Mouse (Mus musculus) inflammation-experienced regulatory T-cells, adult 6 months (primary cell): ENCODE measurements around the gene Ccdc167. TPM values are rescaled to one million over a fixed set of nuclear protein-coding genes. Genes with fewer than 3 reads are reported as not detected.
"Not testable (repeated sequence)": the region's sequence is repeated elsewhere in the genome, so short reads cannot be mapped to it uniquely, and the experiment has no call there.

Experiments
- ATAC-seq: one replicate; pipeline ENCODE4 v1.8.0; 2017
- polyA plus RNA-seq, 3 experiments: library from polyadenylated mRNA; unstranded; fragments of 100-300 nt; shearing (Covaris generic); gene quantifications; one replicate each; pipeline ENCODE4 v1.2.1; 2017

Ccdc167 gene
- polyA plus RNA-seq, 3 experiments from 2014 or later = 5.5 to 12.3 (median 8.5) TPM

DNA sequence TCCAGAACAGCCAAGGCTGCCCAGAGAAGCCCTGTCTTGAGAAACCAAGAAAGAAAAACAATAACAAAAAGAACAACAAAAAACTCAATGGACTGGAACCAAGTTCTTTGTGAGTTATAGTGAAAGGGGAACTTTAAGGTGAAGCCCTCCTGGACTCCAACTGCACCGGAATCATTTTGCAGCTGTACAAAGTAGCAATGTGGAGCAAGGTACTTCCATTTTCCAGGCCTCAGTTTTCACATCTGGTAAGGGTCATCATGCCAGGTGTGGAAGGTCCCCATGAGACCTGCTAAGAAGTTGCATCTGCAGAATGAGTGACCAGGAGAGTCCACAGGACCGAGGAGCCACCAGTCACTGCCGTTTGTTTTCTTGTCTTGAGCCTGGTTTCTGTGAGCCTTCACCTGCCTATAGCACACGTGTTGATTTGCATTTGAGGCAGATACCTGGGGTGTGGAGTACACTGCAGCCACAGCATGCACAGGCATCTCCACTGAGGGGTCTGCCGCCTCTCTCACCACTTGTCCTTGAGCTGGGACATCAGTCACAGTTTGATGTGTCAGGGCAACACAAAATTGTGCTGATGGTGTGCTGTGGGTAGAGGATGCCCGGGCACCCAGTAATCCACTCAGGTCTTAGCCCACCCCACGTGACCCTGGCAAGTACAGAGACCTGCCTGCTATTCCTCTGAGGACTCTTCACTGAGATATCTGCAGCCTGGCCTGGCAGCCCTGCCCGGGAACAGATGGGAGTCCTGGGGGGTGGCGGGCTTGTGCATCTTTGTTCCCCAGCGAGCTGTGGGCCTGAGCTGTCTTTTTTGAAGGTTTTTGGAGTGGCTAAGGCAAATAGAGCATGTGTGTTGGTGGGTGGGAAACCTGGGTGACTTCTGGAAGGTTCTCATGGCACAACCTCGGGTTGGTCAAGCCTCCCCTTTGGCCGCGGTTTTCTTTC, 3.1 kb upstream of the Ccdc167 start:
- no peak for ATAC-seq

- no peak for ATAC-seq
Observed at GRCm38 (mm10) chr17:29718660-29719059, 1.8 kb upstream of the Ccdc167 start.

- ATAC-seq = not testable (repeated sequence)
Observed at GRCm38 (mm10) chr17:29713734-29714133, 3.1 kb downstream of the Ccdc167 start.

GRCm38 (mm10) chr17:29712565-29712964, 4.3 kb downstream of the Ccdc167 start:
- no peak for ATAC-seq

- ATAC-seq = no peak
Observed at GRCm38 (mm10) chr17:29711745-29712431, 5.0 kb downstream of the Ccdc167 start.

GRCm38 (mm10) chr17:29711076-29711744, 5.6 kb downstream of the Ccdc167 start:
- ATAC-seq = no peak

GRCm38 (mm10) chr17:29710562-29711044, 6.2 kb downstream of the Ccdc167 start:
- ATAC-seq = no peak

GRCm38 (mm10) chr17:29708783-29709182, 8.1 kb downstream of the Ccdc167 start:
- ATAC-seq = no peak

- ATAC-seq = no peak
Observed at GRCm38 (mm10) chr17:29706981-29707545, 9.8 kb downstream of the Ccdc167 start.

DNA sequence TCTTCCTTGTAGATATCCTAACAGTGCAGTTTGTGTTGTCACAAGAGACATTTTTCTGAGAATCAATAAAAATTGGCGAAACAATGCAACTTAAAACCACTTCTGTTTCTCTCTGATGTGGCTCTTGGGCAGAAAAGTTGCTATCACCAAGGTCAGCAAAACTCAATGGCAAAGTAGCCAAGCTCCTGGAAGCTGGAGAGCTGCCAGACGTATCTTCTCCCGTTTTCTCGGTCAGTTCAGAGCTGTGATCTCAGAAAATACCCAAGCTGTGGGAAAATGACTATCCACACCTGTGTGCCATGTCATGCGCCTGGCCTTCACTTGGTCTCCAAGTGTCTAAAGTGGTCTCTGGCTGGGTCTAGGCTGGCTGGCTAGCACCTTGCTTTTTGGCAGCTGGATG, 11.0 kb downstream of the Ccdc167 start:
- no peak for ATAC-seq

DNA sequence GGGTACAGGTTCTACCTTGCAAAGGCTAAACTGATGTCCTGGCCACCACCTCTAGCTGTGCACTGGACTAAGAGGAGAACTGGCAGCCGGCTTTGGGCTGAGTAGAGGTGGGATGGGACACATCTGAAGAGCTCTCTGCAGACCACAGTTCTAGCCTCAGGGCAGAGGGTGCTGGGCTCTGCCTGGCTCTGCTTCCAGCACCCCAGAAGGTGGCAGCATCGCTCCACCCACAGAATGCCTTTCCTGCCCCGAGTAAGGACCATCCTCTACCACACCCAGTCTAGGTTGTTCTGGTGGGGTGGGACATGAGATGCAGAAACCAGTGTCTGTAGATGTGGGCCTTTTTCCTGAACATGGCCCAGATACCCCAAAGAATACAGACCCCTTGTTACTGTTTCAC, 12.1 kb downstream of the Ccdc167 start:
- peak; percentile 61 for ATAC-seq

DNA sequence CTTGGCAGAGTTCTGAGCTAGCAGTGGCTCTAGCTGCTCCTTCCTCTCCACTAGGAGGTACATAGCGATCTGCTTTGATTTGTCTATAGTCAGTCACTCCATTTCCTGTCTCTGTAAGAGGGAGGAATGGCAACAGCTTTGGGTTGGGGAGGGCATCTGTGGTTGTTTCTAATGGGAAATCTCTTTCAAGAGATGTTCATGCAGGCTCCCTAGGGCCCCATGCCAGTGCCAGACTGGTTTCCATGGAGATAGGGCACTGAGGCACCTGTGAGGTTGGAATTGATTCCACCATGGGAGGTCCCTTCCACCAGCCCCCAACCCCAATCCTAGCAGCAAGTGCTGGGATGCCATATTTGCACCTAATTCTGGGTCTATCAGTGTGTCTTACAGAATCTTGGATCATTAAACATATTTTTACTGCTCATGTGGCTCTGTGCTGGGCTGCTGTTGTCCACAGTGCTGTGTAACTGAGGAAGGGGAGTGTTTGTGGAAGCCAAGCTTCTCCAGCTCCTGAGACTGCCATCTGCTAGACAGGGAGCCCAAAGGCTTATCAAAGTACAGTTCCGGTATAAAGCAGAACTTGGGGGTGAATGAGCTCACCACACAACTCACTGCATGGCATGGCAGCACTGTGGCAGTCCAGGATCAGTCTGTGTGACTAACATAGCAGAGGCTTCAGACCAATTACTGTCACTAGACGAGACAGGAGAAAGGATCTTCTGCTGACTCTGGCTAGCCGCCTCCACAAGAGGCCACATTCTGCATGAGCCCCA, 13.7 kb downstream of the Ccdc167 start:
- ATAC-seq = no peak

- ATAC-seq = no peak
Observed at GRCm38 (mm10) chr17:29700573-29700972, 16.3 kb downstream of the Ccdc167 start.

DNA sequence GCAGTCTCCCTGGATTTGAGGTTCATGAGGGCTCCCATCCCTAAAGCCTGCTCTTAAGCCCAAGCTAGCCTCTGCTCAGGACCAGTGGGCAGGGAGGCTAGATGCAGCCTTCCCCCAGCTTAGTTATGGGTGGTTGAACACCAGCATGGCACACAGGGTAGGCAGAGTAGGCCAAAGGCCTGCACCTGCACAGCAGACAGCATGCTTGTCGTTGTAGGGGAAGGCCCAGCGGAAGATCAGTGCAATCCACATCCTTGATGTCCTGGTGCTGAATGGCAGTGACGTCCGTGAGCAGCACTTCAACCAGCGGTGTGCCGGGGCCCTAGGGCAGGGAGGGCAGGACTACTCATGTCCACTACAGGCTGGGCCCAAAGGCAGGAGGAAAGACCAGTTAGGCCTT, 18.4 kb downstream of the Ccdc167 start:
- no peak for ATAC-seq

GRCm38 (mm10) chr17:29696940-29697339, 19.9 kb downstream of the Ccdc167 start:
- ATAC-seq = no peak

GRCm38 (mm10) chr17:29694516-29694915, 22.3 kb downstream of the Ccdc167 start:
- no peak for ATAC-seq

- peak; percentile 17 for ATAC-seq
Observed at GRCm38 (mm10) chr17:29693571-29693970, 23.3 kb downstream of the Ccdc167 start.

DNA sequence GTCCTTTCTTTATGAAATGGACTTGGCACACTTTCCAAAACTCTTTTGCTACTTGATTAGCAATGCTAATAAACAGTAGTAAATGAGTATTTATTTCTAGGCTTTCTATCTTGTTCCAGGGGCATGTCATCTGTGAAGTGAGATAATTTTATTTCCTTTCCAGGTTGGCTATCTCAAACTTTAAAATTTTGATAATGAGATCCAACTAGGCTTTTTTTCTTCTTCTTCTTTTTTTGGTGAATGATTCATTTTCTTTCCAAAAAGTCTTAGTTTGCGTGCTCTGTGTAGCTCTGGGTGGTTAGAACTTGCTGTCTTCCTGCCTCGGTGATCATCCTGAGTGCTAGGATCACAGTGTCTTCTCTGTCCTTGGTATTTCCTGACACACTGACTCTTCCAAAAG, 24.0 kb downstream of the Ccdc167 start:
- ATAC-seq = no peak

DNA sequence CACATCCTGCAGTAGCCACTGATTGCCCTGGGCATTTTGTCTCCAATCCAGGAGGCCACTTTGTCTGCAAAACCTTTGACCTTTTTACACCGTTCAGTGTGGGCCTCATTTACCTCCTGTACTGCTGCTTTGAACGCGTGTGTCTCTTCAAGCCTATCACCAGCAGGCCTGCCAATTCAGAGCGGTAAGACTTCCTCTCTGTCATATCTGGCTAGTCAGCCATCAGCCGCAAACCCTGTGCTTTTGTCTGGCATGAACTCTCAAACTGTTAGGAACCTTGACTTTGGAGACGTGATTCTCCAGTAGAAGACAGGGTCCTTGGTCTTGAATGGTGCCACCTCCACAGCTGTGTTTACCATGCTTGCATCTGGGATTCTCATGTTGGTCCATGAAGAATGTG, 26.6 kb downstream of the Ccdc167 start:
- no peak for ATAC-seq

DNA sequence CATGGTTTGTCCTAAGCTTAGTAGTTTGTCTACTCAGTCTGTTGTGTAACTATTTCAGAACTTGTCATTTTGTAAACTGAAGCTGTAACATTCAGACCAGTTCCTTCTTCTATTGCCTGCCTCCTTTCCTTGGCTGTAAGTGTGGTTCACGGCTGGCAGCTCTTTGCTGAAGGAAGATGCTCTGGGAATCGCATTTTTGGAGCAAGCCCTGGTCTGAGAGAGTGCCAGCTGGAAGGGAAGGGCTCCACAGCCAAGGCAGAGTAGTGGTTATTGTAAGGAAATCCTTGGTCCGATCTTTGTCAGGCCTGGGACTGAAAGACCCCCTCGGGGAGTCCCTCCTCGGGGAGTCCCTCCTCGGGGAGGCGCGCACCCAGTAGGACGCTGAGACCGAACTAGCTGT, 28.2 kb downstream of the Ccdc167 start:
- no peak for ATAC-seq

DNA sequence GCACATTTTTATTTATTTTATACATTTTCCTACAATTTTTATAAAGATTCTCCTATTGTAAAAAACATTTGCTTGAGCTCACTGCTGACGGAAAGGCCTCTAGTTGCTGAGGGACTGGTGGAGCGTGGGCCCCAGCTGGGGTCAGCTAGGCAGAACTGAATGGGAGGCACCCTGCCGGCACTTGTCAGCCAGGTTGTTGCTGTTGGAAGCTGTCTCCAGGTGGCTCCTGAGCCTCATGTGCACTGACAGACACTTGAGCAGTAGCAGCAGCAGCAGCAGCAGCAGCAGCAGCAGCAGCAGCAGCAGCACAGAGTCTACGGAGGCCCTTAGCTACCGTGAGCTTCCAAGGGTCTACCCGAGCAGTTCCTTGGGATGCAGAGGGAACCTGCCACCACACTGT, 29.5 kb downstream of the Ccdc167 start:
- no peak for ATAC-seq

GRCm38 (mm10) chr17:29686771-29687170, 30.1 kb downstream of the Ccdc167 start:
- ATAC-seq = no peak
